Mouse (Mus musculus) inflammation-experienced regulatory T-cells, adult 6 months (primary cell): ENCODE results near the gene Aacs. TPM values are rescaled to one million over a fixed set of nuclear protein-coding genes. Genes with fewer than 3 reads are reported as not detected.
A peak's percentile ranks its signal among the peaks of the same experiment; 100 is the strongest.

ENCODE experiments used
- ATAC-seq: one replicate; pipeline ENCODE4 v1.8.0; 2017
- polyA plus RNA-seq, 3 experiments: library from polyadenylated mRNA; unstranded; fragments of 100-300 nt; shearing (Covaris generic); gene quantifications; one replicate each; pipeline ENCODE4 v1.2.1; 2017

Aacs gene
- polyA plus RNA-seq, 3 experiments from 2014 or later = 22.5 to 25.4 (median 24.7) TPM

GRCm38 (mm10) chr5:125495655-125496054 lies 20.0 kb downstream of the Aacs start:
- ATAC-seq = no peak

GRCm38 (mm10) chr5:125497821-125498600 lies 22.4 kb downstream of the Aacs start:
- ATAC-seq = no peak

GRCm38 (mm10) chr5:125501505-125501904 lies 25.9 kb downstream of the Aacs start:
- no peak for ATAC-seq

- no peak for ATAC-seq
These were observed 26.6 kb downstream of the Aacs start for GRCm38 (mm10) chr5:125502186-125502585.

GRCm38 (mm10) chr5:125503628-125504027 lies 28.0 kb downstream of the Aacs start:
- ATAC-seq = no peak

GRCm38 (mm10) chr5:125504692-125505091 lies 29.1 kb downstream of the Aacs start:
- ATAC-seq = no peak

GRCm38 (mm10) chr5:125505968-125506367 lies 30.4 kb downstream of the Aacs start:
- ATAC-seq = no peak

GRCm38 (mm10) chr5:125507582-125507981 lies 32.0 kb downstream of the Aacs start:
- no peak for ATAC-seq

- no peak for ATAC-seq
These were observed 32.4 kb downstream of the Aacs start for GRCm38 (mm10) chr5:125508006-125508405.

- ATAC-seq = peak; percentile 54
These were observed 33.9 kb downstream of the Aacs start for GRCm38 (mm10) chr5:125509541-125509940.

GRCm38 (mm10) chr5:125515006-125515405 lies 39.4 kb downstream of the Aacs start:
- no peak for ATAC-seq

- ATAC-seq = no peak
These were observed 43.0 kb downstream of the Aacs start for GRCm38 (mm10) chr5:125518640-125519039.

- ATAC-seq = no peak
These were observed 45.4 kb downstream of the Aacs start for GRCm38 (mm10) chr5:125520930-125521590.

- ATAC-seq = no peak
These were observed 47.7 kb downstream of the Aacs start for GRCm38 (mm10) chr5:125523361-125523760.

- ATAC-seq = no peak
These were observed 49.9 kb downstream of the Aacs start for GRCm38 (mm10) chr5:125525516-125525915.

GRCm38 (mm10) chr5:125526464-125526863 lies 50.9 kb downstream of the Aacs start:
- ATAC-seq = no peak

- peak; percentile 41 for ATAC-seq
These were observed 53.5 kb downstream of the Aacs start for GRCm38 (mm10) chr5:125529109-125529508.

GRCm38 (mm10) chr5:125531634-125532033 lies 56.0 kb downstream of the Aacs start, which contains the start of gene Tmem132b:
Gene Tmem132b, plus strand, starts transcription at chr5:125531774.
- ATAC-seq = no peak

- ATAC-seq = no peak
These were observed 56.6 kb downstream of the Aacs start for GRCm38 (mm10) chr5:125532191-125532544.

GRCm38 (mm10) chr5:125532545-125533224 lies 57.1 kb downstream of the Aacs start:
- ATAC-seq = no peak

GRCm38 (mm10) chr5:125533225-125533900 lies 57.7 kb downstream of the Aacs start:
- no peak for ATAC-seq

- no peak for ATAC-seq
These were observed 58.6 kb downstream of the Aacs start for GRCm38 (mm10) chr5:125534168-125534610.
